Mouse (Mus musculus) adrenal gland, postnatal 10 days (tissue): ENCODE data around the gene Plxna2. TPM values are rescaled to one million over a fixed set of nuclear protein-coding genes. Genes with fewer than 3 reads are reported as not detected.

Source experiments
- DNase-seq: peaks from one replicate; pipeline ENCODE4 v3.0.0; 2021; ENCODE audit warnings: mixed read lengths
- total RNA-seq, 2 experiments: library from RNA; stranded (reverse); gene quantifications; 2 replicates each; pipeline ENCODE4 v1.2.3; 2021

Plxna2 gene
- total RNA-seq, 2 experiments from 2014 or later, result 14.2 to 16.8 TPM

GRCm38 (mm10) chr1:194622677-194623076 lies 4.7 kb downstream of the Plxna2 start:
- no peak for DNase-seq

- DNase-seq, result no peak
These were observed 5.6 kb downstream of the Plxna2 start for GRCm38 (mm10) chr1:194623641-194624040.

- no peak for DNase-seq
These were observed 6.4 kb downstream of the Plxna2 start for GRCm38 (mm10) chr1:194624411-194624810.

- DNase-seq, result peak; percentile 38
These were observed 7.0 kb downstream of the Plxna2 start for GRCm38 (mm10) chr1:194624973-194625372.

GRCm38 (mm10) chr1:194626109-194626508 lies 8.1 kb downstream of the Plxna2 start:
- no peak for DNase-seq

GRCm38 (mm10) chr1:194627286-194627685 lies 9.3 kb downstream of the Plxna2 start:
- DNase-seq, result no peak

- DNase-seq, result no peak
These were observed 11.2 kb downstream of the Plxna2 start for GRCm38 (mm10) chr1:194629135-194629689.

GRCm38 (mm10) chr1:194630498-194631056 lies 12.6 kb downstream of the Plxna2 start:
- no peak for DNase-seq

GRCm38 (mm10) chr1:194631574-194631973 lies 13.6 kb downstream of the Plxna2 start:
- no peak for DNase-seq

- DNase-seq, result no peak
These were observed 14.0 kb downstream of the Plxna2 start for GRCm38 (mm10) chr1:194632029-194632428.

GRCm38 (mm10) chr1:194635411-194635810 lies 17.4 kb downstream of the Plxna2 start:
- no peak for DNase-seq

GRCm38 (mm10) chr1:194635942-194636341 lies 17.9 kb downstream of the Plxna2 start:
- DNase-seq, result no peak

- no peak for DNase-seq
These were observed 19.6 kb downstream of the Plxna2 start for GRCm38 (mm10) chr1:194637391-194638304.

- DNase-seq, result peak; percentile 19
These were observed 23.7 kb downstream of the Plxna2 start for GRCm38 (mm10) chr1:194641601-194642301.

- no peak for DNase-seq
These were observed 24.3 kb downstream of the Plxna2 start for GRCm38 (mm10) chr1:194642302-194642787.

- DNase-seq, result no peak
These were observed 25.9 kb downstream of the Plxna2 start for GRCm38 (mm10) chr1:194643930-194644329.

- DNase-seq, result no peak
These were observed 27.9 kb downstream of the Plxna2 start for GRCm38 (mm10) chr1:194645898-194646297.

- peak; percentile 24 for DNase-seq
These were observed 32.1 kb downstream of the Plxna2 start for GRCm38 (mm10) chr1:194650076-194650475.

GRCm38 (mm10) chr1:194650566-194650965 lies 32.5 kb downstream of the Plxna2 start:
- DNase-seq, result no peak

GRCm38 (mm10) chr1:194651987-194652386 lies 34.0 kb downstream of the Plxna2 start:
- DNase-seq, result peak; percentile 15

- peak; percentile 45 for DNase-seq
These were observed 40.6 kb downstream of the Plxna2 start for GRCm38 (mm10) chr1:194658459-194659160.
